Mouse (Mus musculus) fat pad, adult 2 months (tissue): Measurements from ENCODE around the gene Mcat.
A peak's percentile ranks its signal among the peaks of the same experiment; 100 is the strongest.

Experiments used
- DNase-seq: peaks from one replicate; pipeline ENCODE4 v3.0.0-alpha.2; 2011; ENCODE audit warnings: low read depth, low spot score; ENCODE audit errors: extremely low read depth

Mcat gene

DNA sequence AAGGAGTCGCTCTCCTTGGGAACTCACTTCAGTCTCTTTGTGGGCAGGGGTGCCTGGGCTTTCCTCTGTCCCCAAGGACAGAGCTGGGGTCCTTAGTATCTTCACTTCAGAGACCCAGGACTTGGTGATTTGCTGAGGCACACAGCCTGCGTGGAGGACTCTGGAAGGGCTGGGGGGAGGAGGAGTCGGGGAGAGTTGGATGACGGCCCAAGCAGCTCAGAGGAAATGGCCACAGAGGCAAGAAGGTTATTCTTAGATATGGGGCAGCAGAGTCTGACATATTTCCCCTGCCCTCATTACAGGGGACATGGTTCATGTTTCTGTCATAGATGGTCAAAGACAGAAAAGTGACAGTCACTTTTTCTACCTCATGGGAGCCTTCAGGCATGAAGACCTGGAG lies 23.7 kb downstream of the Mcat start:
- no peak for DNase-seq

- no peak for DNase-seq
Observed at GRCm38 (mm10) chr15:83538855-83539254, 24.7 kb downstream of the Mcat start.

DNA sequence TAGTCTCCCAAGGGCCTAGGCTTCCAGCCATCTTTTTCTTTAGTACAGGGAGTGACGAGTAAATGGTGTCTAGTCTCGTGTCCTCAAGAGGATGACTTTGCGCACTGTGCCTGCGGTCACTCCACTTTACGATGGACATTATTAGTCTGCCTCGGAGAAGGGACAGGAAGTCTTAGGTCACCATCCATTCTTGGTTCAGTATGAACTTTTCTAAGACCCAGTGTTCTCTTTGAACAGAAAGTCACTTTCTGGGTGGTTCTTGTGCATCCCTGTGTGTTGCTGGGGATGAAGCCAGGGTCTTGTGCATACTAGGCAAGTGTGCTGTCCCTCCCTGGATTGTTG lies 27.7 kb downstream of the Mcat start:
- DNase-seq, result no peak

GRCm38 (mm10) chr15:83534960-83535889 lies 28.4 kb downstream of the Mcat start:
- DNase-seq, result no peak

DNA sequence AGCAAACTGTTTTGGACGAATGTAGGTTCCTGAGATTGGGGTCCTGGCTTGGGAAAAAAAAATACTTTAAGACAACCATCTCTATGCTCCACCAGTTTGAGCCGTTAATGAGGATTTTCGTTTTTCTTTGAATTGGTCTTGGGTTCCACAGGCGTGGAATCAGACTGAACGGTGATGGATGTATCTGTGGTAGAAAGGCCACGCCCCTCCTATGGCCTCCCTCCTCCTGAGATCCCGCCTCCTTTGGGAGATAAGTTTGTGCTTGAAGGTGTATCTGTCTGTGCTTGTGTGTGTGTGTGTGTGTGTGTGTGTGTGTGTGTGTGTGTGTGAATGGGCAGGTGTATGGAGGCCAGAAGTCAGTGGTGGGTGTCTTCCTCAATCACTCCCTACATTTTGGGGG lies 31.0 kb downstream of the Mcat start:
- DNase-seq, result no peak

DNA sequence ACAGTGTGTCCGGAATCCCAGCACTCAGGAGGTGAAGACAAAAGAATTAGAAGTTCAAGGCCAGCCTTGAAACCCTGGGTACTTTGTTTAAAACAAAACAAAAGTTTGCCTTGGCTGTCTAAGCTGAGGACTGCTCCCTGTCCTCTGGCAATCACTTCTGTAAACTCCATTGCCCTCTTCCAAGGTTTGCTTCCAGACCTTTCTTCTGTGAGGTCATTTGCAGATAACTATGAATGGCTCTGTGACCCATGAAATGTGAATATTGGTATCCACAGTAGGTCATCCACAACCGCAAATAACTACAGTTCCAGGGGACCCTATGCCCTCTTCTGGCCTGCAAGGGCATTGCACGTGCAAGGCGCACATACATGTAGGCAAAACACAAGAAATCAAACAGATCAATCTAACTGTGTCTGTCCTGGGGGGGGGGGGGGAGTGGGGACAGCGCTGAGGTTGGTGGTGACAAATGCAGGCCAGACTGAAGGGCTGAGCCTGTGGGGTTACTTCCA lies 31.6 kb downstream of the Mcat start:
- DNase-seq, result no peak

DNA sequence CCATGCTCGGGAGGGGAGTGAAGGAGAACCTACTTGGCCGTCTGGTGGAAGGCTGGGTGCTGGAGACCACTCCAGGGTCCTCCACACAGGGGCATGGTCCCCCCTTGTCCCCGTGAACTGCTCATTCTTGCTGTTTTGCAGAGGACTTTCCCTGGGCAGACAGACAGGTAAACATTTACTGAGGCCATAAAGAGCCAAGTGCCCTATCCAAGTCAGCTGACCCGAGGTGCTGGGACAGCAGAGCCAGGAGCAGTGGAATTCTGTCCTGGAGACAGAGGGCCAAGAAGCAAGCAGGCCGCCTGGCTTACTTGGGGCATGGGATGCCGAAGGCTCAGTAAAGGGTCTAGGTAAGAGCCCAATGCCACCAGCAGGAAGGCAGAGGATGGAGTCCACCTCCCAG lies 32.9 kb downstream of the Mcat start:
- DNase-seq, result no peak

- DNase-seq, result no peak
Observed at GRCm38 (mm10) chr15:83530233-83530632, 33.4 kb downstream of the Mcat start.

GRCm38 (mm10) chr15:83529765-83530164 lies 33.8 kb downstream of the Mcat start:
- DNase-seq, result no peak

GRCm38 (mm10) chr15:83528892-83529291 lies 34.7 kb downstream of the Mcat start:
- DNase-seq, result no peak

DNA sequence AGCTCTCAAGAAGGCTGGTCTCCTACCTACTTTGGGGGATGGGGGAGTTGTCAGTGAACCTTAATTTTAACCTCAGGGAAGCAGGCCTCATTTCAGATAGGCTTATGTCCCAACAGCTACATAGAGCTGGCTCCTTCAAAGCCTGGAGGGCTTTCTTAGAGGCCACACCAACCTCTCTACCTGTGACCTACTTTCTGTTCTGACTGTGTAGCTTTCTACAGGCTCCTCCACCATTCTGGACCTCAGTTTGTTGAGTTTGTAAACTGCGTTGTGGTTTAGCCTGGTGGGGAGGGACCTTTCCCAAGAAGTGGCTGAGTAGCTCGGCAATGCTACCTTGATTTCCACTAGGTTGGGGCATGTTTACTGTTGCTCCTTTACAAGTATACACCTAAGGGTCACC lies 35.8 kb downstream of the Mcat start:
- no peak for DNase-seq

DNA sequence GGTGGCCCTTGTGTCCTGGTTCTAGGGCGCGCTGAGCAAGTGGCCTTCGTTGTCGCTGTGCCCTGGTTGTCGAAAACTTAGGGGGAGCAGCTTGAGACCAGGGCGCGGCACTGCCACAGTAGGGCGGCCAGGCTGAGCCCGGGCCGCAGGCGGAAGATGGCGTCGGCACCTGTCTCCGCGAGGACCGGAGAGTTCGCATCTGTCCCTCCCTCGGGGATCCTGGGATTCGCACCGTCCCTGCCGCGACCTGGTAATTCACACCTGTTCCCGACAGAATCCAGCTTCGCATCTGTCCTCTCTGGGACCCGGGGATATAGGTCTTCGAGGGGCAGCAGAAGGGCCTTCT lies 36.5 kb downstream of the Mcat start:
- DNase-seq, result no peak

- no peak for DNase-seq
Observed at GRCm38 (mm10) chr15:83526424-83527091, 37.0 kb downstream of the Mcat start, which contains the start of gene Bik. Gene Bik (plus strand): TSS chr15:83526862.

DNA sequence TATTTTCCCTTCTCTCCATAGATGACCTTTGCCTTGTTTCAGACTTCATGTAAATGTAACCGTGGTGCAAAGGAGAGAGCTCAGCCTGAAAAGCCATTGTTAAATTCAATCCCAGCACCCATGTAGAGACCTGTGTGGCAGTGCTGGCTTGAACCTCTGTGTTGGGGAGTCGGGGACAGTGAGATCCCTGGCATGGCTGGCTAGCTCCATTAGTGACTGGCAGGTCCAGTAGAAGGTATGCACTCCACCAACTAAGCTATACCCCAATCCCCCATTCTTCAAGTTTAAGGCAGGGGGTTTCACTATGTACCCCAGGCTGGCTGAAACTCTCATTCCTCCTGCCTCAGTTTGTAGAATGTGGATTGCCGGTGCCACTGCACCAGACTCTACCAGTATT lies 39.3 kb downstream of the Mcat start:
- DNase-seq, result no peak

GRCm38 (mm10) chr15:83523638-83524332 lies 39.8 kb downstream of the Mcat start:
- DNase-seq, result no peak

DNA sequence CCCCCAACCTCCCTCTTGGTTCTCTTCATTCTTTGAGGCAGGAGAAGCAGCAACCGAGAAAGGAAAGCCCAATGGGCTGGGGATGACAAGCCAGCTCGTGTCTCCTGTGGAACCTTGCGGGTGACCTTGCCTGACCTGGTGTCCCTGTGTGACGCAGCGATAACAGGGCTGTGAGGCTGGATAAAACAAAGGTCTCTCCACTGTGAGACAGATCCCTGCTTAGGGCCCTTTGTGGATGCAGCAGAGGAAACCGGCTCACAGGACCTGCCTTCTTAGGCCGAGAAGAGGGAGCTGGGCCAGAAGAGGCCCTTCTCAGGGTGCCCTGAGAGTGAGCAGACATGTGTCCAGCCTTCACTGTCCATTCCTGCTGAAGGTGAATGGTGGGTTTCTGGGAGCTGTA lies 40.4 kb downstream of the Mcat start:
- no peak for DNase-seq

DNA sequence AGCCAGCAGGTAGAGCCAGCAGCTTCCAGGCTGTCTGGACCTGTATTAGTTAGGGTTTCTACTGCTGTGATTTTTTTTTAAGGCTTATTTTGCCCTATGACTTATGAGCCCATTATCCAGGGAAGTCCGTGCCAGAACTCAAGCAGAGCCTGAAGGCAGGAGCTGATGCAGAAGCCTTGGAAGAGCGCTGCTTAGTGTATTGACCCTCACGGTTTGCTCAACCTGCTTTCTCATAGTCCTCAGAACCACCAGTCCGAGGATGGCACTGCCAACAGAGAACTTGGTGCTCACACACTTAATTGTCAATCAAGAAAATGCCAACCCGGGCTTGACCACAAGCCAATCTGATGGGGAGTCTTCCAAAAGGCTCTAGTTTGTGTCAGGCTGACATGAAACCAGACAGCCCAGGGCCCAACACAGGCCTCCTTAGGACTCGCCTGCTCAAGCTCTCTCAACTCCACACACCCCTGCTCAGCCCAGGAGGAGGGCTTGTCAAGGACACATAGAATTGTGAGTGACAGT lies 42.7 kb downstream of the Mcat start:
- DNase-seq, result peak; percentile 94

DNA sequence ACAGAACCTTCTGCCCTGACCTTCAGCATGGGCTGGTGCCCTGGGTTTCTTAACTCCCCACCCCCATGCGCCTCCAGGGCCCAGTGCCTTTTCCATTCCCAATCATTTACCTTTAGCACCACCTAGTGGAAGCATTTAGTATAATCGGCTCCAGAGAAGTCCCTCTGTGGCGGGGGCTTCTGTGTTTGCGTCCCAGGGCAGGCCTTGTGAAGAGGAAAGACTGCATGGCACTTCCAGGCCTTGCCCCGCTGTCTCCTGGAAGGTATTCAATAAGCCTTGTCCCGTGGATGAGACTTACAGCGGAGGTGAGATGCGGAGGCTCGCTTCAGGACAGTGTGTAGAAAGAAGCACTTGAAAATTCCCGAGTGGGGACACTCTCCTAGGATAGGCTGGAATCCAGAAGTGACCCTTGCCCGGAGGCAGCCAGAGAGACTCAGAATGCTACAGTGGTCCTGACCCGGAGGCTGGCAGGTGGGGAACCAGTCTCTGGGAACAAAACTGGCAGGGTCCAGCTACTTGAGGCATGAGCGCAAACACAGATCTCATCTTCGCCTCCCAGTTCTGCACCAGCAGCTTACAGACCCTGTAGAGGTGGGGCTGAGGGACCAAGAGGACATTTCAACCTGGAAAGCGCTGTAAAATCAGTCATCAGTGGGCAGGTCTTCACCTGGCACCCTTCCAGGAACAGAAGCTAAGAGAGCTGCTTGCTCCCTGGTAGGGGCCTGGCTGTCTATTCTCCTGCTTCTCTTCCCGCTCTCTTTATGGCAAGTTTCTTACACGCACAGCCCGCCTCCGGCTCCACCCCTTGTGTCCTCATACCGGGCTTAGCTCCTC lies 45.2 kb downstream of the Mcat start:
- no peak for DNase-seq

- no peak for DNase-seq
Observed at GRCm38 (mm10) chr15:83515018-83515417, 48.6 kb downstream of the Mcat start.

- no peak for DNase-seq
Observed at GRCm38 (mm10) chr15:83512489-83513281, 50.9 kb downstream of the Mcat start.
